Mouse (Mus musculus): ENCODE results near the gene Htr6. TPM values are rescaled to one million over a fixed set of nuclear protein-coding genes. Genes with fewer than 3 reads are reported as not detected.

The Htr6 gene
- polyA plus RNA-seq, 1 experiment: not detected

DNA sequence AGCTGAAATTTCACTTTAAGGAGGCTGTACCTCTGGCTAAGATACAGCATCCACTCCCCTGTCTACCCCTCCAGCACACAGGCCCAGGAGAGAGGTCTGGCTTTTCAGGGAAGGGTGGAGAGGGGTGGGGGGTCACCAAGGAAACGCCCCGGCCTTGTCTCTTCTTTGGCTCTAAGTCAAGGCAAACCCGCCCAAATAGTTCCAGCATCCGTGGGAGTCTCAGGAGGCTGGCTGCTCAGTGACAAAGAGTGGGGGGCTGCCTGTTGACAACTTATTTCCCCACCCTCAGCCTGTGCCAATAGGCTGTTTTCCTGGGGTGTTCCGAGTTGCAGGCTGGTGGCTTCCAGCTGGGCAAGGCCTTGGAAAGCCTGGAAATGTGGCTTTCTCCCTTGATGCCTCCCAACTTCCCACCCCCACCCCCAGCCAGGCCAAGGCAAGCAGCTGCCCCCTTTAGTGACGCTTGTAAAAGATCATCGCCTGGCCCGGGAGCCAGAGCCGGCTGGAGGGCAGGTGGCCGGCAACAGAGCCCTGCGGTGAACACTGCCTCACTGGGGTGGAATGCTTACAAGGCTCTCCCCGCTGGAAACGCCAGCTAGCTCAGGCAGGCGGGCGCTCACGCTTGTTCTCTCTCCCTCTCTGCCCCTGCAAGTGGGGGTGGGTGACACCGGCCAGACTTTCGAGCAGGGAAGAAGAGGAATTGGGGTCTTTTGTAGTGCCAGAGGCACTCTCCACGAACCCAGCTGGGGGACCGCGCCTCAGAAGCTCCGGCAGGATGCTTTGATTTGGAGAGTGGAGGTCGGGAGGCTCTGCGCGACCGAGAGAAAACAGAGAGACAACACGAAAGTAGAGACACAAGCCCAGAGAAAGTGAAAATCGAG, 16.3 kb upstream of the Htr6 start:
- H3K4me3 ChIP-seq (ENCODE audit: low read depth, low read length): peak overlapping the region; percentile 51
- H3K9ac ChIP-seq (ENCODE audit: low read depth, poor library complexity, severe bottlenecking): peak overlapping the region; percentile 84
- H3K4me1 ChIP-seq (ENCODE audit: control insufficient read depth, insufficient read depth, low read length): no peaks in the 10 kb centered on the region
- H3K27ac ChIP-seq (ENCODE audit: insufficient read depth, low read length): no peak overlapping the region
- no peaks in the 10 kb centered on the region for H3K9me3 ChIP-seq (replicated peaks; ENCODE audit: control insufficient read depth, insufficient read depth, low read length, poor library complexity, severe bottlenecking)
- no peaks in the 10 kb centered on the region for H3K36me3 ChIP-seq (ENCODE audit: control insufficient read depth, insufficient read depth, low read length, poor library complexity, severe bottlenecking)
- TF ChIP-seq CTCF (IDR thresholded peaks at IDR 0.05; ENCODE audit: low read depth, low read length) (no peak), EP300 (IDR thresholded peaks at IDR 0.05; ENCODE audit: insufficient read depth, low read depth, low read length) (no peak), POLR2A (IDR thresholded peaks at IDR 0.05; ENCODE audit: insufficient read depth, low read length) (no peak)
- peaks cover 10% of the 10 kb centered on the region for H3K27me3 ChIP-seq (ENCODE audit: control insufficient read depth, insufficient read depth, low read length, poor library complexity, severe bottlenecking)

DNA sequence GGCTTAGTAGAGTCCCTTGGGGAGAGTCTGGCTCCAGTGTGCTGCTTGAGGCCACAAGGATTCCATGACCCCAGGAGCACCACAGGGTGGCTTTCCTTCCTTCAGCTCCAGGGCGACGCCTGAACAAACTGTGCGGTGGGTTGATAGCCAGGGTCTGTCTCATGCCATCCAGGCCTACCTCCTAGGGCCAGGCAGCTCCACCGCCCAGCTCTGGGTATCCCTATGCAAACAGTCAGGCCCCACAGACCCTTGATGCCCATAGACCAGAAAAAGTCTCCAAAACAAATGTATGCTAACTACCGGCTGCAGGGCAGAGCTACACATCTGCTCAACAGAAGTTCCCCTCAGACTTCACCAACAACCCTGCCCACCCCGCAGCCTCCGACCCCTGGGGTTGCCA, 15.7 kb upstream of the Htr6 start:
- Histone ChIP-seq H3K27ac (ENCODE audit: insufficient read depth, low read length) (no peak overlapping the region), H3K9ac (ENCODE audit: low read depth, poor library complexity, severe bottlenecking) (no peak overlapping the region), H3K4me3 (ENCODE audit: low read depth, low read length) (no peak overlapping the region), H3K4me1 (ENCODE audit: control insufficient read depth, insufficient read depth, low read length) (no peaks in the 10 kb centered on the region), H3K9me3 (replicated peaks; ENCODE audit: control insufficient read depth, insufficient read depth, low read length, poor library complexity, severe bottlenecking) (no peaks in the 10 kb centered on the region), H3K27me3 (ENCODE audit: control insufficient read depth, insufficient read depth, low read length, poor library complexity, severe bottlenecking) (peaks cover 10% of the 10 kb centered on the region), H3K36me3 (ENCODE audit: control insufficient read depth, insufficient read depth, low read length, poor library complexity, severe bottlenecking) (no peaks in the 10 kb centered on the region)
- TF ChIP-seq POLR2A (IDR thresholded peaks at IDR 0.05; ENCODE audit: insufficient read depth, low read length): no peak
- TF ChIP-seq CTCF (IDR thresholded peaks at IDR 0.05; ENCODE audit: low read depth, low read length): no peak
- no peak for TF ChIP-seq EP300 (IDR thresholded peaks at IDR 0.05; ENCODE audit: insufficient read depth, low read depth, low read length)

DNA sequence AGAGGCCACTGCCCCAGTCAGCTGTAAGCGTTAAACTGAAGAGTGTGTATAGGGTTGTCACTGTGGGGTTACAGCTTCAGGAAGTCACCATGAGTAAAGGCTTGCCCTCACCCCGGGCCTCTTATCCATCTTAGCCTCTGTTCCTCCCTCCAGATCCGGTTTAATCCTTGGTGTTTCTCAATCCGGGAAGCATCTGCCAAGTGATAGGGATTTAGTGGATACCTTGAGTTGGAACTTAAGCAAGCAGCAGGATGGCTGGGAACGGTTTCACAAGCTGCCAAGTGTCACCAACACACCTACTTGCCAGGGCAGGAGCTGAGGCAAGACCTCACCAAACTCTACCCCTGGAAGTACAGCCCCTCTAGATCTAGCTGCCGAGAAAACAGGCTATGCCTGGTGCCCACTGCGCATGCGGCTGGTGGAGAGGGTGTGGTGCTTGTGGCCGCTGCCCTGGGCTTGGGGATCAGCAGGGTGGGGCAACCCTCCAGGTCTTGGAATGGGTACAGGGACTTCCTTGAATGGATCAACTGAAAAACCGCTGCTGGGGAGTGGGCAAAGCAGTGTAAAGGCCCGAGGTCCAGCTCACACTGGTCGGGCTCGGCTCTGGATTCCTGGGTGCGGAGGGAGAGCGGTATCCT, 15.1 kb upstream of the Htr6 start:
- Histone ChIP-seq H3K9ac (ENCODE audit: low read depth, poor library complexity, severe bottlenecking) (no peak overlapping the region), H3K27me3 (ENCODE audit: control insufficient read depth, insufficient read depth, low read length, poor library complexity, severe bottlenecking) (peaks cover 10% of the 10 kb centered on the region), H3K36me3 (ENCODE audit: control insufficient read depth, insufficient read depth, low read length, poor library complexity, severe bottlenecking) (no peaks in the 10 kb centered on the region), H3K27ac (ENCODE audit: insufficient read depth, low read length) (no peak overlapping the region), H3K4me3 (ENCODE audit: low read depth, low read length) (no peak overlapping the region), H3K9me3 (replicated peaks; ENCODE audit: control insufficient read depth, insufficient read depth, low read length, poor library complexity, severe bottlenecking) (no peaks in the 10 kb centered on the region), H3K4me1 (ENCODE audit: control insufficient read depth, insufficient read depth, low read length) (no peaks in the 10 kb centered on the region)
- TF ChIP-seq CTCF (IDR thresholded peaks at IDR 0.05; ENCODE audit: low read depth, low read length): no peak

DNA sequence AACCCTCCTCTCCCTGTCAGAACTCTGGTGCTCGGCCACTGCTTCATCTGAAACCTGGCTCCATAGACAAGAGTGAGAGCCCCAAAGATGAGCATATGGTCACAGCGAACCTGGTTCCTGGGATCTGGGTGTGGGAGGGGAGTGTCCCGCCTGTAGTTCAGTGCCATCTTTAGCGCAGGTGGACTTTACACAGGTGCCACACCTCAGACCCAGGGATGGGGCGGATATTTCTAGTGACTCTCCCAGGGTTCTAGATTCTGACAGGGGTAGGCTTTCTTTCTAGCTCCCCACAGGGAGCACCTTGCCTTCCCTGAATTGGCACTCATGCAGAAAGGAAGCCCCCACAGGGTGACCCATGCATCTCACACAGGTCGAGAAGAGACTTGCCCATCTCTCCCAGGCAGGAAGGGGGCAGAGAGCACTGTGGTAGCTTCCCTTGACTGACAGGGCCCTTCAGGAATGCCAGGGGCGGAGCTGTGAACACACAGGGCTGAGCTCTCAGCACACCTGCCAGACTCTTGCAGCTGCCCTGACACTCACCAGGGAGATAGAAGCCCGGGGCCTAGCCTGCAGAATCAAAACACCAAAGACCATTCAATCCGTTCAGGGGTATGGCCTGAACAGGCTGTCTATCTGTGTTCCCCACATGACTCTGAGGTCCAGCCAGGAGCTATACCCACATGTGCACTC, 13.8 kb upstream of the Htr6 start:
- Histone ChIP-seq H3K27me3 (ENCODE audit: control insufficient read depth, insufficient read depth, low read length, poor library complexity, severe bottlenecking) (peaks cover 10% of the 10 kb centered on the region), H3K9ac (ENCODE audit: low read depth, poor library complexity, severe bottlenecking) (no peak overlapping the region), H3K36me3 (ENCODE audit: control insufficient read depth, insufficient read depth, low read length, poor library complexity, severe bottlenecking) (no peaks in the 10 kb centered on the region), H3K27ac (ENCODE audit: insufficient read depth, low read length) (no peak overlapping the region), H3K4me3 (ENCODE audit: low read depth, low read length) (no peak overlapping the region), H3K4me1 (ENCODE audit: control insufficient read depth, insufficient read depth, low read length) (no peaks in the 10 kb centered on the region), H3K9me3 (replicated peaks; ENCODE audit: control insufficient read depth, insufficient read depth, low read length, poor library complexity, severe bottlenecking) (no peaks in the 10 kb centered on the region)
- no peak for TF ChIP-seq EP300 (IDR thresholded peaks at IDR 0.05; ENCODE audit: insufficient read depth, low read depth, low read length)

DNA sequence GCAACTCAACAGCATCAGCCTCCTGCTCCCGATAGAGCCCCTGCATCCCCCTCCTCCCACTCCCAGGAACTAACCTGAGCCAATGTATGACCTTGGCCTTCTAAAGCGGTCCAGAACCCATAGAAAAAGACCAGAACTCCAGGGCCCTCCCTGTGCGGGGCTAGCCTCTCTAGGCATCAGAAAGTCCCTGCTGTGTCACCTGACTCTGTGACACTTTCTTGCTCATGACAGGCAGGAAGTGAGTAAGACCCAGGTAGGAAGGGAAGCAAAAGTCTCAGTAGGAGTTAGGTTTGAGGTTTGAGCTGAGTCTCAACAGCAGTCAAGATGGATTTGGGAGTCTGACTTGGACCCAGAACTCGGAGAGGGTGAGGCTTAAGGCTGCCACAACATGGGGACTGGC, 11.6 kb upstream of the Htr6 start:
- Histone ChIP-seq H3K9ac (ENCODE audit: low read depth, poor library complexity, severe bottlenecking) (no peak overlapping the region), H3K9me3 (replicated peaks; ENCODE audit: control insufficient read depth, insufficient read depth, low read length, poor library complexity, severe bottlenecking) (no peaks in the 10 kb centered on the region), H3K4me1 (ENCODE audit: control insufficient read depth, insufficient read depth, low read length) (no peaks in the 10 kb centered on the region), H3K27ac (ENCODE audit: insufficient read depth, low read length) (no peak overlapping the region), H3K4me3 (ENCODE audit: low read depth, low read length) (no peak overlapping the region), H3K36me3 (ENCODE audit: control insufficient read depth, insufficient read depth, low read length, poor library complexity, severe bottlenecking) (no peaks in the 10 kb centered on the region), H3K27me3 (ENCODE audit: control insufficient read depth, insufficient read depth, low read length, poor library complexity, severe bottlenecking) (no peaks in the 10 kb centered on the region)
- TF ChIP-seq POLR2A (IDR thresholded peaks at IDR 0.05; ENCODE audit: insufficient read depth, low read length) (no peak), EP300 (IDR thresholded peaks at IDR 0.05; ENCODE audit: insufficient read depth, low read depth, low read length) (no peak), CTCF (IDR thresholded peaks at IDR 0.05; ENCODE audit: low read depth, low read length) (no peak)

DNA sequence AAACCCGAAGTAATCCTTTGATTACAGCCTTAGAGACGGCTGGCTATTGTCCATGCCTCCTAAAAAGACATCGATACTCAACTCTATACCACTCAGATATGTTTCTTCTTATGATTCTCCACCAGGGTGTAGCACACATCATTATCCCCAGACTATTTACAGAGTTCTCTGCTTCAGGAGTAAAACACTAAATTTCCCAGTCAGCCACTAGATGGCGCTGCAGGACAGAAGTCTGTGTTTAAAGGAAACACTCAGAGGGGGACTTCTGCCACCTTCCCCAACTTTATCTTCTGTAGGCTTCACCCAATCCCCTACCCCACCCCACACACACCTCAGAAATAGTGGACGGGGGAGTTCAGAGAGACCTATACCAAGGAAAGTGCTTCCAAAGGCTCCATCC, 10.7 kb upstream of the Htr6 start:
- Histone ChIP-seq H3K9ac (ENCODE audit: low read depth, poor library complexity, severe bottlenecking) (no peak overlapping the region), H3K9me3 (replicated peaks; ENCODE audit: control insufficient read depth, insufficient read depth, low read length, poor library complexity, severe bottlenecking) (no peaks in the 10 kb centered on the region), H3K4me3 (ENCODE audit: low read depth, low read length) (no peak overlapping the region), H3K36me3 (ENCODE audit: control insufficient read depth, insufficient read depth, low read length, poor library complexity, severe bottlenecking) (no peaks in the 10 kb centered on the region), H3K4me1 (ENCODE audit: control insufficient read depth, insufficient read depth, low read length) (no peaks in the 10 kb centered on the region), H3K27ac (ENCODE audit: insufficient read depth, low read length) (no peak overlapping the region), H3K27me3 (ENCODE audit: control insufficient read depth, insufficient read depth, low read length, poor library complexity, severe bottlenecking) (no peaks in the 10 kb centered on the region)
- TF ChIP-seq POLR2A (IDR thresholded peaks at IDR 0.05; ENCODE audit: insufficient read depth, low read length) (no peak), CTCF (IDR thresholded peaks at IDR 0.05; ENCODE audit: low read depth, low read length) (peak; percentile 34), EP300 (IDR thresholded peaks at IDR 0.05; ENCODE audit: insufficient read depth, low read depth, low read length) (no peak)

Measured in ES-Bruce4 (cell line).